Mouse (Mus musculus) testis, adult 2 months (tissue): ENCODE measurements around the gene Zfyve28. TPM values are rescaled to one million over a fixed set of nuclear protein-coding genes. Genes with fewer than 3 reads are reported as not detected.

Experiments used
- H3K27ac ChIP-seq: fragments of 200-500 bp; 2 replicates; pipeline ENCODE4 v1.5.1; 2012; ENCODE audit warnings: low read depth, low read length; ENCODE audit not compliant: control insufficient read depth, insufficient read depth
- H3K27me3 ChIP-seq: fragments of 200-500 bp; 2 replicates; pipeline ENCODE4 v1.6.1; 2012; ENCODE audit warnings: mild to moderate bottlenecking, low read length, moderate library complexity; ENCODE audit not compliant: control insufficient read depth, insufficient read depth
- H3K36me3 ChIP-seq: fragments of 200-500 bp; 2 replicates; pipeline ENCODE4 v1.6.1; 2012; ENCODE audit warnings: mild to moderate bottlenecking, low read length; ENCODE audit not compliant: control insufficient read depth, insufficient read depth
- H3K4me1 ChIP-seq: fragments of 200-500 bp; 2 replicates; pipeline ENCODE4 v1.6.1; 2012; ENCODE audit warnings: low read length; ENCODE audit not compliant: control insufficient read depth, insufficient read depth
- H3K4me3 ChIP-seq: fragments of 200-500 bp; 2 replicates; pipeline ENCODE4 v1.5.1; 2012; ENCODE audit warnings: low read depth, mild to moderate bottlenecking, low read length, moderate library complexity, mixed read lengths; ENCODE audit not compliant: control insufficient read depth
- CTCF ChIP-seq: fragments of 200-500 bp; IDR thresholded peaks from 2 replicates; pipeline ENCODE4 v1.5.1; 2012; ENCODE audit warnings: low read depth, mild to moderate bottlenecking, inconsistent platforms, low read length, moderate library complexity; ENCODE audit not compliant: control insufficient read depth, insufficient read depth, insufficient replicate concordance
- POLR2A ChIP-seq: fragments of 200-500 bp; IDR thresholded peaks from 2 replicates; pipeline ENCODE4 v1.6.1; 2012; ENCODE audit warnings: low read depth, mild to moderate bottlenecking, inconsistent platforms, low read length, moderate library complexity; ENCODE audit not compliant: control insufficient read depth
- polyA plus RNA-seq: library from polyadenylated mRNA; depleted of rRNA; stranded (reverse); fragments of >200 nt; gene quantifications from 2 replicates; pipeline ENCODE4 v1.2.3, GENCODE M21; 2012

Gene Zfyve28
- polyA plus RNA-seq, 1 experiment, result 2.5 TPM

- no peaks in the 10 kb centered on the region for H3K4me1 ChIP-seq
- no peaks in the 10 kb centered on the region for H3K27me3 ChIP-seq
- no peak for TF ChIP-seq CTCF
- TF ChIP-seq POLR2A, result no peak
- no peaks in the 10 kb centered on the region for H3K36me3 ChIP-seq
- no peak overlapping the region for H3K4me3 ChIP-seq
- no peak overlapping the region for H3K27ac ChIP-seq
Observed at GRCm38 (mm10) chr5:34229503-34229902, 58.7 kb downstream of the Zfyve28 start.

GRCm38 (mm10) chr5:34225516-34225915 is 62.7 kb downstream of the Zfyve28 start:
- H3K27me3 ChIP-seq, result no peaks in the 10 kb centered on the region
- TF ChIP-seq CTCF (no peak), POLR2A (no peak)
- H3K36me3 ChIP-seq, result no peaks in the 10 kb centered on the region
- H3K27ac ChIP-seq, result no peak overlapping the region
- no peaks in the 10 kb centered on the region for H3K4me1 ChIP-seq
- H3K4me3 ChIP-seq, result no peak overlapping the region

DNA sequence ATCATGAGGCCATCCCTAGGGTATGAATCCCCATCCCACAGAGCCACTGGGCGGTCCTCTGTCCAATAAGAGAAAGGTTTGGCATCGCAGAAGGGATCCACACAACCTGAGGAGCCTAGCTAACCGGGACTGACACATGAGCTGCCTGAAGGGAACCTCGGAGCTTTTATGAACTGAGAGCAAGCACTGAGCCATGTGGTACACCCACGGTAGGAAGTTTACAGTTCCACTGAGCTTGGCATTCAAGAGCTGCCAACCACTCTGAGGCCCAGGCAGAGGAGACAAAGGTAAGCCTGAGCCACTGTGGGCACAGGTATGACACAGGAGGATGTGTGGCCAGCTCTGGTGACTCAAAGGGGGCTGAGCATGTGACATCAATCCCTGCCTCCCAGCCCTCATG is 63.7 kb downstream of the Zfyve28 start:
- no peak for TF ChIP-seq POLR2A
- no peak for TF ChIP-seq CTCF
- Histone ChIP-seq H3K36me3 (no peaks in the 10 kb centered on the region), H3K4me1 (no peaks in the 10 kb centered on the region), H3K4me3 (no peak overlapping the region), H3K27me3 (no peaks in the 10 kb centered on the region), H3K27ac (no peak overlapping the region)

GRCm38 (mm10) chr5:34220001-34220400 is 68.2 kb downstream of the Zfyve28 start:
- Histone ChIP-seq H3K36me3 (no peaks in the 10 kb centered on the region), H3K27ac (no peak overlapping the region), H3K27me3 (no peaks in the 10 kb centered on the region), H3K4me3 (no peak overlapping the region), H3K4me1 (no peaks in the 10 kb centered on the region)
- no peak for TF ChIP-seq CTCF
- no peak for TF ChIP-seq POLR2A

- no peak overlapping the region for H3K4me3 ChIP-seq
- no peaks in the 10 kb centered on the region for H3K36me3 ChIP-seq
- H3K27me3 ChIP-seq, result no peaks in the 10 kb centered on the region
- no peaks in the 10 kb centered on the region for H3K4me1 ChIP-seq
- H3K27ac ChIP-seq, result no peak overlapping the region
- TF ChIP-seq CTCF (no peak), POLR2A (no peak)
Observed at GRCm38 (mm10) chr5:34218672-34219071, 69.6 kb downstream of the Zfyve28 start.

GRCm38 (mm10) chr5:34217756-34218155 is 70.5 kb downstream of the Zfyve28 start:
- Histone ChIP-seq H3K27ac (no peak overlapping the region), H3K4me1 (no peaks in the 10 kb centered on the region), H3K27me3 (no peaks in the 10 kb centered on the region), H3K4me3 (no peak overlapping the region), H3K36me3 (no peaks in the 10 kb centered on the region)
- TF ChIP-seq CTCF (no peak), POLR2A (no peak)

GRCm38 (mm10) chr5:34216025-34216424 is 72.2 kb downstream of the Zfyve28 start:
- H3K27me3 ChIP-seq, result no peaks in the 10 kb centered on the region
- H3K4me1 ChIP-seq, result no peaks in the 10 kb centered on the region
- no peaks in the 10 kb centered on the region for H3K36me3 ChIP-seq
- no peak overlapping the region for H3K27ac ChIP-seq
- TF ChIP-seq CTCF (no peak), POLR2A (no peak)
- H3K4me3 ChIP-seq, result no peak overlapping the region

GRCm38 (mm10) chr5:34213659-34214058 is 74.6 kb downstream of the Zfyve28 start:
- no peaks in the 10 kb centered on the region for H3K36me3 ChIP-seq
- no peak overlapping the region for H3K4me3 ChIP-seq
- H3K27ac ChIP-seq, result no peak overlapping the region
- no peaks in the 10 kb centered on the region for H3K27me3 ChIP-seq
- H3K4me1 ChIP-seq, result no peaks in the 10 kb centered on the region
- TF ChIP-seq CTCF (no peak), POLR2A (no peak)
